Mouse (Mus musculus): ENCODE results near the gene Zfp820. TPM values are rescaled to one million over a fixed set of nuclear protein-coding genes. Genes with fewer than 3 reads are reported as not detected.
"Not testable (repeated sequence)": the region's sequence is repeated elsewhere in the genome, so short reads cannot be mapped to it uniquely, and the experiment has no call there.

Zfp820 gene
- 6.9 and 8.1 TPM in 2 replicates for polyA plus RNA-seq (2014; fragmentation: Nextera tagmentation; extraction: Ambion mirVana)

DNA sequence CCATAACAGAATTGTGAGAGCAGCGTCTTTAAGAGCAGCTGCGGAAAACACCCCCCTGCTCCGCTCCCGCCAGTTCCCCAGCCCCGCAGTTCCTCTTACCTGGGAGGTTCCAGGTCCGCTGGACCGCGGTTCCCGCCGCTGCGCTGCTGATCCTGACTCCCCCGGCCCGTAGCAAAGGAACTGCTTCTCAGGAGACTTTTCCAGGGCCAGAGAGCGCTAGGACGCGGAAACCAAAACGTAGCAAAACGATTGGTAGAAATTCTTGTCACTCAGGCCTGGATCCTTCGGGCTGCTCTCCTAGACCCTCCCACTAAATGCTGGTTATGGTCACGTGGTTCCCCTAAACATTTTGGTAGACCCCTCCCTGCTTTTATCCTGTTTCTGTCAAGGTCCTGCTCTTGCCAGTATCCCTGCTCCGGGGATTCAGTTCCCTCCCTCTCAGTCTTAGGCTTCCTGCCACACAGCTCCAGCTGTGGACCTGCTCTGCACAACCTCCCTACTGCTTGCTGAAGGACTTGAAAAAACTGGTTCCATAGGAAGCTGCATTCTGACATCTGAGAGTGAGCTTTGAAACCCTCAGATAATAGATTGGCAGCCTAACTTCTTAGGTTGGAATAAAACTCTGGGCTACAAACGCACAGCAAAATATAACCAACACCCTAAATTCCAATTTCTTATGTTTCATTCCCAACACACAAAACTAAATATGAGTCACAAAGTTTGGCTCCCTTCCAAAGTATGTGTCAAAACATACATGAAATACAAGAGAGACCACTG lies at the start of gene Zfp820:
Gene Zfp820 (minus strand): TSS at position 228 of the 777 bp plus-strand sequence.
- WGBS = 4% methylated on average over 22 of the region's 22 CpGs
- no peaks in the 10 kb centered on the region for H3K4me1 ChIP-seq (replicated peaks; ENCODE audit: control insufficient read depth, insufficient read depth, low read length)
- no peaks in the 10 kb centered on the region for H3K36me3 ChIP-seq (ENCODE audit: control insufficient read depth, insufficient read depth, low read length)
- H3K27me3 ChIP-seq (ENCODE audit: control insufficient read depth, insufficient read depth, low read length) = no peaks in the 10 kb centered on the region
- H3K4me2 ChIP-seq (replicated peaks; ENCODE audit: low read depth, low read length) = peak within 1 kb of the TSS; percentile 65
- DNase-seq (ENCODE audit: low spot score) (peak; percentile 90), ATAC-seq (ENCODE audit: low FRiP score) (peak; percentile 99)
- H3K9ac ChIP-seq (ENCODE audit: low read depth, low read length) = peak within 1 kb of the TSS; percentile 75
- H3K27ac ChIP-seq (ENCODE audit: low read depth, low read length) = no peak within 1 kb of the TSS
- H3K9me3 ChIP-seq (ENCODE audit: control insufficient read depth, low read length) = no peaks in the 10 kb centered on the region
- H3K4me3 ChIP-seq (ENCODE audit: low read depth, low read length) = peak within 1 kb of the TSS; percentile 61

DNA sequence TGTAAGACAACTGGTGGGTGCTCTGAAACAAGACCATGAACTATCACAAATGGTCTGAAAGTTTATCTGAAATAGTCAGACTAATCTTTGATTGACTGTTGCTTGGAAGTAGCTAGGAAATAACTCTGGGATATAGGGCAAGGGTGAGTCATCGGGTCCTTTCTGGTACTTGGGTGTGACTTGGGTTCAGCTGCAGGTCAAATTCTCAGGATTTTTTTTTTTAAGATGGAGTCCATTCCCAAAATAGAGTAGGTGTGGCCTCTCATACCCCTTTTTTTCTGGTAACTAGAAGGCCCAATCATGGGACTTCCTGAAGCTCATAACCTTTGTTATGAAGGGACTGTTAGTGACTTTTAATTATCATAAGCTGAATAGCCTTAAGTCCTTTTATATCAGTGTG lies 25.7 kb upstream of the Zfp820 start:
- Histone ChIP-seq H3K4me2 (replicated peaks; ENCODE audit: low read depth, low read length) (no peak overlapping the region), H3K27me3 (ENCODE audit: control insufficient read depth, insufficient read depth, low read length) (no peaks in the 10 kb centered on the region), H3K4me1 (replicated peaks; ENCODE audit: control insufficient read depth, insufficient read depth, low read length) (no peaks in the 10 kb centered on the region), H3K36me3 (ENCODE audit: control insufficient read depth, insufficient read depth, low read length) (no peaks in the 10 kb centered on the region), H3K9ac (ENCODE audit: low read depth, low read length) (no peak overlapping the region), H3K9me3 (ENCODE audit: control insufficient read depth, low read length) (no peaks in the 10 kb centered on the region), H3K4me3 (ENCODE audit: low read depth, low read length) (no peak overlapping the region), H3K27ac (ENCODE audit: low read depth, low read length) (no peak overlapping the region)
- ATAC-seq (ENCODE audit: low FRiP score) (no peak), DNase-seq (ENCODE audit: low spot score) (no peak)
- WGBS = 88% methylated on average over 1 of the region's 1 CpGs

DNA sequence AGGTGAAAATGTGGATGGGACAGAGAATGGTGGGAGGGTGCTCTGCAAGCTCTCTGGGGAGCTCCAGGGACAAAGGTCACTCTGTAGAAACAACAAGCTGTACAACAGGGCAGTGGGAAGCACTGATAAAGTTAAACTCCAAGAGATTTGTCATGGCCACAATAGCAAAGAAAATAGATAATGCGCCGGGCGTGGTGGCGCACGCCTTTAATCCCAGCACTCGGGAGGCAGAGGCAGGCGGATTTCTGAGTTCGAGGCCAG lies 680 bp upstream of the Zfp820 start:
- H3K4me3 ChIP-seq (ENCODE audit: low read depth, low read length); H3K9me3 ChIP-seq (ENCODE audit: control insufficient read depth, low read length); H3K36me3 ChIP-seq (ENCODE audit: control insufficient read depth, insufficient read depth, low read length); H3K4me2 ChIP-seq (replicated peaks; ENCODE audit: low read depth, low read length); DNase-seq (ENCODE audit: low spot score); H3K9ac ChIP-seq (ENCODE audit: low read depth, low read length); H3K27me3 ChIP-seq (ENCODE audit: control insufficient read depth, insufficient read depth, low read length); H3K27ac ChIP-seq (ENCODE audit: low read depth, low read length); H3K4me1 ChIP-seq (replicated peaks; ENCODE audit: control insufficient read depth, insufficient read depth, low read length): not testable (repeated sequence)
- peak; percentile 36; the same call in 1 of the 2 replicates for ATAC-seq (ENCODE audit: low FRiP score)
- WGBS = 91% methylated on average over 7 of the region's 8 CpGs

DNA sequence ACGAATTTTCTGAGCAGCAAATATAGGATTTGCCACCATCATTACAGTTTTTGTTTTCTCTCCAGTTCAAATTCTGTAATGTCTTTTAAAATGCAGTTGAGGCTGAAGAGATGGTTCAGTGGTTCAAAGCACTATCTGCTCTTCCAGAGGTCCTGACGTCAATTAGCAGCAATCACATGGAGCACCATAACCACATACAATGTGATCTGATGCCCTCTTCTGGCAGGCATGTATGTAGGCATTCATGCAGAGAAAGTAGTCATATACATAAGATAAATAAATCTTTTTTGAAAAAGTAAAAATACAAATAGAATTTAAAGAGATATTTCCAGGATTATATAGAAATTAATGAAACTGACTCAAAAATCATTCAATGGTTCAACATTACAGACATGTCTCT lies 7.1 kb downstream of the Zfp820 start:
- WGBS = 71% methylated on average over 2 of the region's 2 CpGs
- no peak overlapping the region for H3K9ac ChIP-seq (ENCODE audit: low read depth, low read length)

DNA sequence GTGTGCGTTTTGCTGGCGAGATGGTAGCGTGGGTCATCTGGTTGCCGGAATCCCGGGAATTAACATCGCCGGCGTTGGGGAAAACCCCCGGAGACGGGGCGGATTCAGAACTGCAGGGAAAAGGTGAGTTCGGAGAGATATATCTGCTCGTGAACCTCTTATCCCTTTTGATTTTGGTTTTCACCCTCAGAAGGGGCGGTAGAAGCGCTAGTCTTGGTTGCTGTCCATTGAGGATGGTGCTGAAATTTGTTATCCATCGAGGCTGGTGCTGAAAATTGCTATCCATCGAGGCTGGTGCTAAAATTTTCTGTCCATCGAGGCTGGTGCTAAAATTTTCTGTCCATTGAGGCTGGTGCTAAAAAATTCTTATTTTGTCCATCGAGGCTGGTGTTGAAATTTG lies 44.2 kb downstream of the Zfp820 start:
- H3K4me2 ChIP-seq (replicated peaks; ENCODE audit: low read depth, low read length); ATAC-seq (ENCODE audit: low FRiP score): not testable (repeated sequence)
- 47% methylated on average over 19 of the region's 19 CpGs for WGBS

More for the DNA sequence above, 7.1 kb downstream of the Zfp820 start:
- Histone ChIP-seq H3K27me3 (ENCODE audit: control insufficient read depth, insufficient read depth, low read length) (no peaks in the 10 kb centered on the region), H3K4me3 (ENCODE audit: low read depth, low read length) (no peak overlapping the region), H3K27ac (ENCODE audit: low read depth, low read length) (no peak overlapping the region), H3K4me1 (replicated peaks; ENCODE audit: control insufficient read depth, insufficient read depth, low read length) (no peaks in the 10 kb centered on the region), H3K9me3 (ENCODE audit: control insufficient read depth, low read length) (no peaks in the 10 kb centered on the region), H3K36me3 (ENCODE audit: control insufficient read depth, insufficient read depth, low read length) (no peaks in the 10 kb centered on the region), H3K4me2 (replicated peaks; ENCODE audit: low read depth, low read length) (no peak overlapping the region)
- no peak for ATAC-seq (ENCODE audit: low FRiP score)
- no peak for DNase-seq (ENCODE audit: low spot score)

DNA sequence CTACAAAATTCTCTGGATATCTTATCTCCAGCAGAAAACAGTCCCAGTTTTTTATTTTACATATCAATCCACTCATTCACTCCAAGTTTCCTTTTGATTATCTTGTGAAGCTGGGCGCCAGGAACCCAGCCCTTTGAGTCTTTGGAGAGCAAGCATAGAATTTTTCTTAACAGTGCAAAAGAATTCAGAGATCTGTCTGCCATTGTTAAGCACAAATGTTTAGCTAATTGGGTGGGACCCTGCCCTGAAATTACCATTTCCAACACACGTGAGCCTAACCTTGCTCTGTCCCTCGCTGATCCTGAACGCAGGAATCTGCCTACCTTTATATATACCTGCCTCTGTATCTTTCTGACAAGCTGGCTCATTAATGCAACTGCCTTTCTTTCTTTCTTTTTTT lies 53.3 kb downstream of the Zfp820 start:
- DNase-seq (ENCODE audit: low spot score) (no peak), ATAC-seq (ENCODE audit: low FRiP score) (no peak)
- H3K36me3 ChIP-seq (ENCODE audit: control insufficient read depth, insufficient read depth, low read length) = no peaks in the 10 kb centered on the region
- no peaks in the 10 kb centered on the region for H3K4me1 ChIP-seq (replicated peaks; ENCODE audit: control insufficient read depth, insufficient read depth, low read length)
- no peak overlapping the region for H3K27ac ChIP-seq (ENCODE audit: low read depth, low read length)
- H3K9ac ChIP-seq (ENCODE audit: low read depth, low read length) = no peak overlapping the region
- no peak overlapping the region for H3K4me2 ChIP-seq (replicated peaks; ENCODE audit: low read depth, low read length)
- no peak overlapping the region for H3K4me3 ChIP-seq (ENCODE audit: low read depth, low read length)
- no peaks in the 10 kb centered on the region for H3K27me3 ChIP-seq (ENCODE audit: control insufficient read depth, insufficient read depth, low read length)
- 93% methylated on average over 4 of the region's 4 CpGs for WGBS
- H3K9me3 ChIP-seq (ENCODE audit: control insufficient read depth, low read length) = no peaks in the 10 kb centered on the region

More for the DNA sequence above, 44.2 kb downstream of the Zfp820 start:
- not testable (repeated sequence) for H3K9ac ChIP-seq (ENCODE audit: low read depth, low read length); H3K4me3 ChIP-seq (ENCODE audit: low read depth, low read length); H3K36me3 ChIP-seq (ENCODE audit: control insufficient read depth, insufficient read depth, low read length); H3K9me3 ChIP-seq (ENCODE audit: control insufficient read depth, low read length); H3K27ac ChIP-seq (ENCODE audit: low read depth, low read length); H3K27me3 ChIP-seq (ENCODE audit: control insufficient read depth, insufficient read depth, low read length); H3K4me1 ChIP-seq (replicated peaks; ENCODE audit: control insufficient read depth, insufficient read depth, low read length)
- peak; percentile 10 for DNase-seq (ENCODE audit: low spot score)

DNA sequence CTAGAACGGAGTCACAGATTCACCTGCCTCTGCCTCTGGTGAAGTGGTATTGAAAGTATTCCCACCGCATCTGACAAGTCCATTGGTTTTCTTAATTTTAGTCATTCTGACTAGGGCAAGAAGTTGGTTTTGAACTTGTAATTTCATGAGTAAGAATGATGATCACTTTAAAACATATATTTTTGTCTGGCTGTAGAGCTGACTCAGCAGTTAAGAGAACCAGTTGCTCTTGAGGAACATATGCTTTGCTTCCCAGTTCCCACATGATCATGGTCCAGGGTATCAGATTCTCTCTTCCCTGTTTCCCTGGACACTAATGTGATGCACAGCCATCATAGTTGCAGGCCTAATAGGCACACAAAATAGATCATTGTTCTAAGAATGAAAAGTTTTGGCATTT lies 75.2 kb downstream of the Zfp820 start:
- Histone ChIP-seq H3K4me1 (replicated peaks; ENCODE audit: control insufficient read depth, insufficient read depth, low read length) (no peaks in the 10 kb centered on the region), H3K4me3 (ENCODE audit: low read depth, low read length) (no peak overlapping the region), H3K9me3 (ENCODE audit: control insufficient read depth, low read length) (no peaks in the 10 kb centered on the region), H3K27me3 (ENCODE audit: control insufficient read depth, insufficient read depth, low read length) (no peaks in the 10 kb centered on the region), H3K4me2 (replicated peaks; ENCODE audit: low read depth, low read length) (no peak overlapping the region), H3K36me3 (ENCODE audit: control insufficient read depth, insufficient read depth, low read length) (no peaks in the 10 kb centered on the region), H3K27ac (ENCODE audit: low read depth, low read length) (no peak overlapping the region), H3K9ac (ENCODE audit: low read depth, low read length) (no peak overlapping the region)
- DNase-seq (ENCODE audit: low spot score) = no peak
- no peak for ATAC-seq (ENCODE audit: low FRiP score)
- 87% methylated on average over 2 of the region's 2 CpGs for WGBS

Other genes starting within 250 kb of the Zfp820 start
- gene Zfp983, start 195.1 kb downstream of the Zfp820 start, polyA plus RNA-seq (2014; fragmentation: Nextera tagmentation; extraction: Ambion mirVana) = 9.6 and 9.9 TPM in 2 replicates
- gene Gm10226, start 153.9 kb downstream of the Zfp820 start, polyA plus RNA-seq (2014; fragmentation: Nextera tagmentation; extraction: Ambion mirVana) = 13.5 TPM in 2 replicates
- gene Zfp760, start 138.0 kb downstream of the Zfp820 start, polyA plus RNA-seq (2014; fragmentation: Nextera tagmentation; extraction: Ambion mirVana) = 24.1 and 24.7 TPM in 2 replicates
- gene Zfp229, start 115.0 kb downstream of the Zfp820 start, polyA plus RNA-seq (2014; fragmentation: Nextera tagmentation; extraction: Ambion mirVana) = 8.8 and 10.4 TPM in 2 replicates
- 8.6 and 10.0 TPM in 2 replicates for gene Zfp995, start 64.2 kb upstream of the Zfp820 start, polyA plus RNA-seq (2014; fragmentation: Nextera tagmentation; extraction: Ambion mirVana)
- 27.2 and 27.9 TPM in 2 replicates for gene Zfp942, start 116.7 kb upstream of the Zfp820 start, polyA plus RNA-seq (2014; fragmentation: Nextera tagmentation; extraction: Ambion mirVana)
- 21.5 and 24.7 TPM in 2 replicates for gene Zfp943, start 116.8 kb upstream of the Zfp820 start, polyA plus RNA-seq (2014; fragmentation: Nextera tagmentation; extraction: Ambion mirVana)